Mouse (Mus musculus): Measurements from ENCODE around the gene Fgfr2.

Fgfr2 gene

GRCm38 (mm10) chr7:131677126-131677525 lies 1446.0 kb downstream of the Fgfr2 start:
- DNase-seq (ENCODE audit: low read depth): no peak

- no peak for DNase-seq (ENCODE audit: low read depth)
Measured at GRCm38 (mm10) chr7:131670586-131670985, 1452.6 kb downstream of the Fgfr2 start.

- no peak for DNase-seq (ENCODE audit: low read depth)
Measured at GRCm38 (mm10) chr7:131669326-131669725, 1453.8 kb downstream of the Fgfr2 start.

- DNase-seq (ENCODE audit: low read depth): no peak
Measured at GRCm38 (mm10) chr7:131660726-131661125, 1462.4 kb downstream of the Fgfr2 start.

GRCm38 (mm10) chr7:131656017-131656416 lies 1467.1 kb downstream of the Fgfr2 start:
- no peak for DNase-seq (ENCODE audit: low read depth)

- no peak for DNase-seq (ENCODE audit: low read depth)
Measured at GRCm38 (mm10) chr7:131653416-131653815, 1469.7 kb downstream of the Fgfr2 start.

- no peak for DNase-seq (ENCODE audit: low read depth)
Measured at GRCm38 (mm10) chr7:131651921-131652694, 1471.0 kb downstream of the Fgfr2 start.

GRCm38 (mm10) chr7:131650277-131650676 lies 1472.9 kb downstream of the Fgfr2 start:
- no peak for DNase-seq (ENCODE audit: low read depth)

- DNase-seq (ENCODE audit: low read depth): no peak
Measured at GRCm38 (mm10) chr7:131648276-131648675, 1474.9 kb downstream of the Fgfr2 start.

- no peak for DNase-seq (ENCODE audit: low read depth)
Measured at GRCm38 (mm10) chr7:131647583-131647982, 1475.6 kb downstream of the Fgfr2 start.

GRCm38 (mm10) chr7:131644586-131644985 lies 1478.6 kb downstream of the Fgfr2 start:
- DNase-seq (ENCODE audit: low read depth): no peak

GRCm38 (mm10) chr7:131644051-131644450 lies 1479.1 kb downstream of the Fgfr2 start:
- DNase-seq (ENCODE audit: low read depth): no peak

- DNase-seq (ENCODE audit: low read depth): no peak
Measured at GRCm38 (mm10) chr7:131643341-131643840, 1479.8 kb downstream of the Fgfr2 start.

- DNase-seq (ENCODE audit: low read depth): no peak
Measured at GRCm38 (mm10) chr7:131629562-131629961, 1493.6 kb downstream of the Fgfr2 start.

- no peak for DNase-seq (ENCODE audit: low read depth)
Measured at GRCm38 (mm10) chr7:131628846-131629391, 1494.2 kb downstream of the Fgfr2 start.

GRCm38 (mm10) chr7:131628356-131628755 lies 1494.8 kb downstream of the Fgfr2 start:
- DNase-seq (ENCODE audit: low read depth): no peak

- DNase-seq (ENCODE audit: low read depth): no peak
Measured at GRCm38 (mm10) chr7:131609677-131610076, 1513.5 kb downstream of the Fgfr2 start.

GRCm38 (mm10) chr7:131608049-131608448 lies 1515.1 kb downstream of the Fgfr2 start:
- no peak for DNase-seq (ENCODE audit: low read depth)

GRCm38 (mm10) chr7:131605481-131605880 lies 1517.7 kb downstream of the Fgfr2 start:
- no peak for DNase-seq (ENCODE audit: low read depth)

GRCm38 (mm10) chr7:131604946-131605345 lies 1518.2 kb downstream of the Fgfr2 start:
- DNase-seq (ENCODE audit: low read depth): no peak

- DNase-seq (ENCODE audit: low read depth): no peak
Measured at GRCm38 (mm10) chr7:131603186-131603585, 1520.0 kb downstream of the Fgfr2 start.

- DNase-seq (ENCODE audit: low read depth): no peak
Measured at GRCm38 (mm10) chr7:131602106-131602505, 1521.0 kb downstream of the Fgfr2 start.

GRCm38 (mm10) chr7:131598483-131598824 lies 1524.7 kb downstream of the Fgfr2 start:
- DNase-seq (ENCODE audit: low read depth): no peak

Measured in 416B (cell line).